Mouse (Mus musculus): Measurements from ENCODE around the gene Il16. TPM values are rescaled to one million over a fixed set of nuclear protein-coding genes. Genes with fewer than 3 reads are reported as not detected.
A peak's percentile ranks its signal among the peaks of the same experiment; 100 is the strongest.

Il16 gene
- total and polyA plus RNA-seq, 2 experiments from 2014 or later = 1.2 to 3.1 TPM

GRCm38 (mm10) chr7:83626557-83627257, 118.8 kb downstream of the Il16 start:
- WGBS = 91% methylated on average over 8 of the region's 8 CpGs

GRCm38 (mm10) chr7:83624065-83624464, 121.5 kb downstream of the Il16 start:
- Histone ChIP-seq H3K27ac (ENCODE audit: low read depth, low read length) (no peak overlapping the region), H3K4me1 (ENCODE audit: insufficient read depth) (no peaks in the 10 kb centered on the region), H3K27me3 (ENCODE audit: insufficient read depth, low read length) (no peaks in the 10 kb centered on the region), H3K9me3 (ENCODE audit: low read length) (no peaks in the 10 kb centered on the region), H3K9ac (no peak overlapping the region), H3K36me3 (ENCODE audit: insufficient read depth) (no peaks in the 10 kb centered on the region), H3K4me2 (ENCODE audit: low read depth) (no peak overlapping the region), H3K4me3 (ENCODE audit: low read depth, low read length) (no peak overlapping the region)
- 76% methylated on average over 1 of the region's 1 CpGs for WGBS
- DNase-seq (no peak), ATAC-seq (no peak)
- no peak for TF ChIP-seq CTCF (IDR thresholded peaks at IDR 0.05; ENCODE audit: low read depth)

More at GRCm38 (mm10) chr7:83626557-83627257, 118.8 kb downstream of the Il16 start:
- H3K27ac ChIP-seq (ENCODE audit: low read depth, low read length) = no peak overlapping the region
- DNase-seq (no peak), ATAC-seq (no peak)
- no peak overlapping the region for H3K4me2 ChIP-seq (ENCODE audit: low read depth)
- no peak overlapping the region for H3K4me3 ChIP-seq (ENCODE audit: low read depth, low read length)
- no peaks in the 10 kb centered on the region for H3K27me3 ChIP-seq (ENCODE audit: insufficient read depth, low read length)
- no peak overlapping the region for H3K9ac ChIP-seq
- no peaks in the 10 kb centered on the region for H3K9me3 ChIP-seq (ENCODE audit: low read length)
- H3K36me3 ChIP-seq (ENCODE audit: insufficient read depth) = no peaks in the 10 kb centered on the region
- peaks cover 9% of the 10 kb centered on the region; the same call in 1 of the 2 replicates for H3K4me1 ChIP-seq (ENCODE audit: insufficient read depth)
- no peak for TF ChIP-seq CTCF (IDR thresholded peaks at IDR 0.05; ENCODE audit: low read depth)

- no peaks in the 10 kb centered on the region for H3K36me3 ChIP-seq (ENCODE audit: insufficient read depth)
- ATAC-seq (no peak), DNase-seq (no peak)
- no peak overlapping the region for H3K4me3 ChIP-seq (ENCODE audit: low read depth, low read length)
- H3K27ac ChIP-seq (ENCODE audit: low read depth, low read length) = no peak overlapping the region
- 93% methylated on average over 6 of the region's 6 CpGs for WGBS
- no peaks in the 10 kb centered on the region for H3K9me3 ChIP-seq (ENCODE audit: low read length)
- no peak overlapping the region for H3K4me2 ChIP-seq (ENCODE audit: low read depth)
- H3K4me1 ChIP-seq (ENCODE audit: insufficient read depth) = no peaks in the 10 kb centered on the region
- no peak overlapping the region for H3K9ac ChIP-seq
- H3K27me3 ChIP-seq (ENCODE audit: insufficient read depth, low read length) = no peaks in the 10 kb centered on the region
- TF ChIP-seq CTCF (IDR thresholded peaks at IDR 0.05; ENCODE audit: low read depth) = no peak
Measured at GRCm38 (mm10) chr7:83622582-83622981, 122.9 kb downstream of the Il16 start.

- 93% methylated on average over 1 of the region's 1 CpGs for WGBS
- TF ChIP-seq CTCF (IDR thresholded peaks at IDR 0.05; ENCODE audit: low read depth) = no peak
- DNase-seq = no peak
- no peak overlapping the region for H3K4me3 ChIP-seq (ENCODE audit: low read depth, low read length)
- H3K9ac ChIP-seq = no peak overlapping the region
- no peaks in the 10 kb centered on the region for H3K9me3 ChIP-seq (ENCODE audit: low read length)
- no peak overlapping the region for H3K27ac ChIP-seq (ENCODE audit: low read depth, low read length)
- ATAC-seq = no peak
- no peak overlapping the region for H3K4me2 ChIP-seq (ENCODE audit: low read depth)
- H3K36me3 ChIP-seq (ENCODE audit: insufficient read depth) = no peaks in the 10 kb centered on the region
- H3K27me3 ChIP-seq (ENCODE audit: insufficient read depth, low read length) = no peaks in the 10 kb centered on the region
- H3K4me1 ChIP-seq (ENCODE audit: insufficient read depth) = no peaks in the 10 kb centered on the region
Measured at GRCm38 (mm10) chr7:83618709-83619108, 126.8 kb downstream of the Il16 start.

GRCm38 (mm10) chr7:83616268-83616667, 129.3 kb downstream of the Il16 start:
- no peaks in the 10 kb centered on the region for H3K36me3 ChIP-seq (ENCODE audit: insufficient read depth)
- TF ChIP-seq CTCF (IDR thresholded peaks at IDR 0.05; ENCODE audit: low read depth) = no peak
- H3K4me1 ChIP-seq (ENCODE audit: insufficient read depth) = no peaks in the 10 kb centered on the region
- no peaks in the 10 kb centered on the region for H3K27me3 ChIP-seq (ENCODE audit: insufficient read depth, low read length)
- no peak overlapping the region for H3K9ac ChIP-seq
- H3K4me2 ChIP-seq (ENCODE audit: low read depth) = no peak overlapping the region
- H3K27ac ChIP-seq (ENCODE audit: low read depth, low read length) = no peak overlapping the region
- ATAC-seq = no peak
- WGBS = 92% methylated on average over 3 of the region's 3 CpGs
- no peaks in the 10 kb centered on the region for H3K9me3 ChIP-seq (ENCODE audit: low read length)
- no peak overlapping the region for H3K4me3 ChIP-seq (ENCODE audit: low read depth, low read length)
- no peak for DNase-seq

- no peaks in the 10 kb centered on the region for H3K36me3 ChIP-seq (ENCODE audit: insufficient read depth)
- H3K27me3 ChIP-seq (ENCODE audit: insufficient read depth, low read length) = no peaks in the 10 kb centered on the region
- H3K4me2 ChIP-seq (ENCODE audit: low read depth) = no peak overlapping the region
- ATAC-seq = no peak
- DNase-seq = no peak
- no peak overlapping the region for H3K4me3 ChIP-seq (ENCODE audit: low read depth, low read length)
- H3K27ac ChIP-seq (ENCODE audit: low read depth, low read length) = no peak overlapping the region
- WGBS = 94% methylated on average over 8 of the region's 8 CpGs
- H3K4me1 ChIP-seq (ENCODE audit: insufficient read depth) = no peaks in the 10 kb centered on the region
- H3K9ac ChIP-seq = no peak overlapping the region
- TF ChIP-seq CTCF (IDR thresholded peaks at IDR 0.05; ENCODE audit: low read depth) = no peak; the same call in 1 of the 2 replicates
- no peaks in the 10 kb centered on the region for H3K9me3 ChIP-seq (ENCODE audit: low read length)
Measured at GRCm38 (mm10) chr7:83615815-83616214, 129.7 kb downstream of the Il16 start.

- H3K27ac ChIP-seq (ENCODE audit: low read depth, low read length) = no peak overlapping the region
- 77% methylated on average over 3 of the region's 3 CpGs for WGBS
- H3K4me1 ChIP-seq (ENCODE audit: insufficient read depth) = no peaks in the 10 kb centered on the region
- no peaks in the 10 kb centered on the region for H3K9me3 ChIP-seq (ENCODE audit: low read length)
- ATAC-seq (no peak; the same call in 1 of the 2 replicates), DNase-seq (peak; percentile 11)
- TF ChIP-seq CTCF (IDR thresholded peaks at IDR 0.05; ENCODE audit: low read depth) = no peak
- no peaks in the 10 kb centered on the region for H3K27me3 ChIP-seq (ENCODE audit: insufficient read depth, low read length)
- no peak overlapping the region for H3K4me2 ChIP-seq (ENCODE audit: low read depth)
- no peak overlapping the region for H3K9ac ChIP-seq
- no peak overlapping the region for H3K4me3 ChIP-seq (ENCODE audit: low read depth, low read length)
- no peaks in the 10 kb centered on the region for H3K36me3 ChIP-seq (ENCODE audit: insufficient read depth)
Measured at GRCm38 (mm10) chr7:83615272-83615671, 130.3 kb downstream of the Il16 start.

All from forebrain, postnatal 0 days (tissue).